Mouse (Mus musculus): ENCODE results near the gene Irf2bpl. TPM values are rescaled to one million over a fixed set of nuclear protein-coding genes. Genes with fewer than 3 reads are reported as not detected.

The Irf2bpl gene
- polyA plus RNA-seq, 1 experiment = 59.1 TPM

GRCm38 (mm10) chr12:86838181-86838580, 46.4 kb downstream of the Irf2bpl start:
- Histone ChIP-seq H3K4me3 (no peak overlapping the region), H3K4me2 (ENCODE audit: low read depth) (peak overlapping the region; percentile 8), H3K27me3 (ENCODE audit: control insufficient read depth, insufficient read depth, insufficient read length) (no peaks in the 10 kb centered on the region), H3ac (ENCODE audit: control insufficient read depth, insufficient read length) (no peak overlapping the region), H3K36me3 (ENCODE audit: control insufficient read depth, insufficient read depth) (no peaks in the 10 kb centered on the region), H3K79me2 (ENCODE audit: control insufficient read depth, insufficient read depth) (no peaks in the 10 kb centered on the region)
- TF ChIP-seq MYOG (IDR thresholded peaks at IDR 0.05; ENCODE audit: control insufficient read depth in 1 of 3, insufficient read depth in 1 of 3, insufficient read length in 2 of 3, low read depth in 2 of 3) = no peak
- peak; percentile 29; the same call in 1 of the 2 replicates for TF ChIP-seq CEBPB (IDR thresholded peaks at IDR 0.05; ENCODE audit: insufficient read depth, poor library complexity, severe bottlenecking)

- TF ChIP-seq MYOG (IDR thresholded peaks at IDR 0.05; ENCODE audit: control insufficient read depth in 1 of 3, insufficient read depth in 1 of 3, insufficient read length in 2 of 3, low read depth in 2 of 3) (no peak), USF1 (IDR thresholded peaks at IDR 0.05; ENCODE audit: low read depth) (peak; percentile 67), REST (IDR thresholded peaks at IDR 0.05; ENCODE audit: insufficient read depth, insufficient read length) (no peak), MAX (IDR thresholded peaks at IDR 0.05; ENCODE audit: low read depth) (no peak), CEBPB (IDR thresholded peaks at IDR 0.05; ENCODE audit: insufficient read depth, poor library complexity, severe bottlenecking) (no peak), POLR2A (IDR thresholded peaks at IDR 0.05; ENCODE audit: insufficient read length, low read depth) (peak; percentile 83), E2F4 (IDR thresholded peaks at IDR 0.05; ENCODE audit: insufficient read depth) (no peak), TCF3 (IDR thresholded peaks at IDR 0.05; ENCODE audit: insufficient read length, low read depth) (no peak), MYOD1 (IDR thresholded peaks at IDR 0.05; ENCODE audit: control insufficient read depth in 1 of 3, insufficient read length in 2 of 3, low read depth in 2 of 3) (no peak), POLR2AphosphoS2 (IDR thresholded peaks at IDR 0.05; ENCODE audit: insufficient read length, low read depth) (peak; percentile 79), SRF (IDR thresholded peaks at IDR 0.05; ENCODE audit: control insufficient read depth, insufficient read length, low read depth) (no peak), TCF12 (IDR thresholded peaks at IDR 0.05; ENCODE audit: insufficient read depth, poor library complexity, severe bottlenecking) (no peak)
- Histone ChIP-seq H3K36me3 (ENCODE audit: control insufficient read depth, insufficient read depth) (no peaks in the 10 kb centered on the region), H3K27me3 (ENCODE audit: control insufficient read depth, insufficient read depth, insufficient read length) (no peaks in the 10 kb centered on the region), H3K79me2 (ENCODE audit: control insufficient read depth, insufficient read depth) (no peaks in the 10 kb centered on the region), H3ac (ENCODE audit: control insufficient read depth, insufficient read length) (no peak overlapping the region), H3K4me3 (peak overlapping the region; percentile 4), H3K4me2 (ENCODE audit: low read depth) (peak overlapping the region; percentile 77)
Observed at GRCm38 (mm10) chr12:86836431-86837047, 48.1 kb downstream of the Irf2bpl start.

GRCm38 (mm10) chr12:86835899-86836298, 48.7 kb downstream of the Irf2bpl start:
- no peaks in the 10 kb centered on the region for H3K27me3 ChIP-seq (ENCODE audit: control insufficient read depth, insufficient read depth, insufficient read length)
- no peak overlapping the region for H3ac ChIP-seq (ENCODE audit: control insufficient read depth, insufficient read length)
- no peaks in the 10 kb centered on the region for H3K79me2 ChIP-seq (ENCODE audit: control insufficient read depth, insufficient read depth)
- H3K36me3 ChIP-seq (ENCODE audit: control insufficient read depth, insufficient read depth) = no peaks in the 10 kb centered on the region
- no peak overlapping the region for H3K4me3 ChIP-seq
- TF ChIP-seq TCF12 (IDR thresholded peaks at IDR 0.05; ENCODE audit: insufficient read depth, poor library complexity, severe bottlenecking) (no peak), USF1 (IDR thresholded peaks at IDR 0.05; ENCODE audit: low read depth) (no peak), CEBPB (IDR thresholded peaks at IDR 0.05; ENCODE audit: insufficient read depth, poor library complexity, severe bottlenecking) (no peak), MAX (IDR thresholded peaks at IDR 0.05; ENCODE audit: low read depth) (no peak), TCF3 (IDR thresholded peaks at IDR 0.05; ENCODE audit: insufficient read length, low read depth) (no peak), MYOG (IDR thresholded peaks at IDR 0.05; ENCODE audit: control insufficient read depth in 1 of 3, insufficient read depth in 1 of 3, insufficient read length in 2 of 3, low read depth in 2 of 3) (no peak), POLR2A (IDR thresholded peaks at IDR 0.05; ENCODE audit: insufficient read length, low read depth) (no peak), POLR2AphosphoS2 (IDR thresholded peaks at IDR 0.05; ENCODE audit: insufficient read length, low read depth) (no peak), SRF (IDR thresholded peaks at IDR 0.05; ENCODE audit: control insufficient read depth, insufficient read length, low read depth) (no peak)
- H3K4me2 ChIP-seq (ENCODE audit: low read depth) = peak overlapping the region; percentile 77

GRCm38 (mm10) chr12:86834416-86834772, 50.2 kb downstream of the Irf2bpl start:
- Histone ChIP-seq H3K4me3 (no peak overlapping the region), H3K36me3 (ENCODE audit: control insufficient read depth, insufficient read depth) (no peaks in the 10 kb centered on the region), H3K79me2 (ENCODE audit: control insufficient read depth, insufficient read depth) (no peaks in the 10 kb centered on the region), H3K4me2 (ENCODE audit: low read depth) (peak overlapping the region; percentile 89), H3K27me3 (ENCODE audit: control insufficient read depth, insufficient read depth, insufficient read length) (no peaks in the 10 kb centered on the region), H3ac (ENCODE audit: control insufficient read depth, insufficient read length) (no peak overlapping the region)
- TF ChIP-seq MYOG (IDR thresholded peaks at IDR 0.05; ENCODE audit: control insufficient read depth in 1 of 3, insufficient read depth in 1 of 3, insufficient read length in 2 of 3, low read depth in 2 of 3) = peak in 1 of 3 experiments; percentile 56
- TF ChIP-seq TCF3 (IDR thresholded peaks at IDR 0.05; ENCODE audit: insufficient read length, low read depth) = no peak
- TF ChIP-seq MYOD1 (IDR thresholded peaks at IDR 0.05; ENCODE audit: control insufficient read depth in 1 of 3, insufficient read length in 2 of 3, low read depth in 2 of 3) = peak; percentile 35 to 92 (median 87)
- TF ChIP-seq POLR2A (IDR thresholded peaks at IDR 0.05; ENCODE audit: insufficient read length, low read depth) = peak; percentile 42
- no peak for TF ChIP-seq POLR2AphosphoS2 (IDR thresholded peaks at IDR 0.05; ENCODE audit: insufficient read length, low read depth)
- TF ChIP-seq TCF12 (IDR thresholded peaks at IDR 0.05; ENCODE audit: insufficient read depth, poor library complexity, severe bottlenecking) = no peak
- TF ChIP-seq USF1 (IDR thresholded peaks at IDR 0.05; ENCODE audit: low read depth) = no peak
- no peak for TF ChIP-seq CEBPB (IDR thresholded peaks at IDR 0.05; ENCODE audit: insufficient read depth, poor library complexity, severe bottlenecking)

GRCm38 (mm10) chr12:86833711-86834415, 50.7 kb downstream of the Irf2bpl start:
- no peak for TF ChIP-seq CEBPB (IDR thresholded peaks at IDR 0.05; ENCODE audit: insufficient read depth, poor library complexity, severe bottlenecking)
- peak; percentile 39 for TF ChIP-seq POLR2A (IDR thresholded peaks at IDR 0.05; ENCODE audit: insufficient read length, low read depth)
- TF ChIP-seq TCF3 (IDR thresholded peaks at IDR 0.05; ENCODE audit: insufficient read length, low read depth) = peak; percentile 65
- TF ChIP-seq E2F4 (IDR thresholded peaks at IDR 0.05; ENCODE audit: insufficient read depth) = no peak
- TF ChIP-seq POLR2AphosphoS2 (IDR thresholded peaks at IDR 0.05; ENCODE audit: insufficient read length, low read depth) = peak; percentile 16
- TF ChIP-seq SRF (IDR thresholded peaks at IDR 0.05; ENCODE audit: control insufficient read depth, insufficient read length, low read depth) = peak; percentile 98
- TF ChIP-seq MYOD1 (IDR thresholded peaks at IDR 0.05; ENCODE audit: control insufficient read depth in 1 of 3, insufficient read length in 2 of 3, low read depth in 2 of 3) = peak in 2 of 3 experiments; percentile 86 to 94
- peak in 2 of 3 experiments; percentile 76 to 96 for TF ChIP-seq MYOG (IDR thresholded peaks at IDR 0.05; ENCODE audit: control insufficient read depth in 1 of 3, insufficient read depth in 1 of 3, insufficient read length in 2 of 3, low read depth in 2 of 3)
- peak; percentile 82 for TF ChIP-seq USF1 (IDR thresholded peaks at IDR 0.05; ENCODE audit: low read depth)
- H3ac ChIP-seq (ENCODE audit: control insufficient read depth, insufficient read length) = peak overlapping the region; percentile 2
- no peak overlapping the region for H3K4me3 ChIP-seq
- no peaks in the 10 kb centered on the region for H3K36me3 ChIP-seq (ENCODE audit: control insufficient read depth, insufficient read depth)
- no peaks in the 10 kb centered on the region for H3K79me2 ChIP-seq (ENCODE audit: control insufficient read depth, insufficient read depth)
- H3K27me3 ChIP-seq (ENCODE audit: control insufficient read depth, insufficient read depth, insufficient read length) = no peaks in the 10 kb centered on the region
- peak overlapping the region; percentile 89 for H3K4me2 ChIP-seq (ENCODE audit: low read depth)

Data from myocyte (in vitro differentiated cells).